Mouse (Mus musculus): ENCODE measurements around the gene Ass1. TPM values are rescaled to one million over a fixed set of nuclear protein-coding genes. Genes with fewer than 3 reads are reported as not detected.
A peak's percentile ranks its signal among the peaks of the same experiment; 100 is the strongest.

Gene Ass1
- polyA plus RNA-seq, 1 experiment from 2014 or later, result 9.6 TPM

- no peak overlapping the region for H3K9ac ChIP-seq (ENCODE audit: low read length)
- H3K27ac ChIP-seq (ENCODE audit: low read depth, low read length), result no peak overlapping the region
- peaks cover 14% of the 10 kb centered on the region for H3K4me1 ChIP-seq (ENCODE audit: control insufficient read depth, insufficient read depth, low read length)
- H3K36me3 ChIP-seq (ENCODE audit: control insufficient read depth, insufficient read depth, low read length), result no peaks in the 10 kb centered on the region
- no peak overlapping the region for H3K4me2 ChIP-seq
- H3K9me3 ChIP-seq (ENCODE audit: control insufficient read depth, low read length), result no peaks in the 10 kb centered on the region; the same call in 1 of the 2 replicates
- WGBS, result 50% methylated on average over 10 of the region's 10 CpGs
- no peak overlapping the region for H3K4me3 ChIP-seq (ENCODE audit: low read depth, low read length)
- peaks cover 36% of the 10 kb centered on the region for H3K27me3 ChIP-seq (ENCODE audit: control insufficient read depth, insufficient read depth, low read length)
- ATAC-seq (ENCODE audit: low FRiP score) (no peak), DNase-seq (ENCODE audit: low spot score, missing footprints) (peak; percentile 92)
Observed at GRCm38 (mm10) chr2:31472406-31473065, 2.5 kb downstream of the Ass1 start.

DNA sequence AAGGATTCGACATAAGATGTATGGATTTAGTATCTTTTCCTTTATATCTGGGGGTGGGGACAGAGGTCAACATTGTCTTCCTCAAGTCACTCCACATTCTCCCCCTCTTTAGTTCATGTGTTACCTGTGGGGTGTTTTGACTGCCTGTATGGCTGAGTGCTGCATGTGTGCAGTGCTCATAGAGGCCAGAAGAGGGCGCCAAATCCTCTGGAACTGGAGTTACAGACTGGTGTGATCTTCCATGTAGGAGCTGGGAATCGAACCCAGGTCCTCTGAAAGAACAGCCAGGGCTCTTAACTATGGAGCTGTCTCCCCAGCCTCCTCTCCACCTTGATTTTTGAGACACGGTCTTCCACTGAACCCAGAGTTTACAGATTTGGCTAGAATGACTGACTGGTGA lies 3.9 kb downstream of the Ass1 start:
- H3K27ac ChIP-seq (ENCODE audit: low read depth, low read length), result no peak overlapping the region
- no peak for ATAC-seq (ENCODE audit: low FRiP score)
- H3K9ac ChIP-seq (ENCODE audit: low read length), result no peak overlapping the region
- H3K4me2 ChIP-seq, result no peak overlapping the region
- 73% methylated on average over 4 of the region's 4 CpGs for WGBS
- no peak for DNase-seq (ENCODE audit: low spot score, missing footprints)
- H3K4me3 ChIP-seq (ENCODE audit: low read depth, low read length), result no peak overlapping the region
- peaks cover 32% of the 10 kb centered on the region for H3K27me3 ChIP-seq (ENCODE audit: control insufficient read depth, insufficient read depth, low read length)
- no peaks in the 10 kb centered on the region for H3K36me3 ChIP-seq (ENCODE audit: control insufficient read depth, insufficient read depth, low read length)
- H3K9me3 ChIP-seq (ENCODE audit: control insufficient read depth, low read length), result no peaks in the 10 kb centered on the region; the same call in 1 of the 2 replicates
- H3K4me1 ChIP-seq (ENCODE audit: control insufficient read depth, insufficient read depth, low read length), result peaks cover 14% of the 10 kb centered on the region

DNA sequence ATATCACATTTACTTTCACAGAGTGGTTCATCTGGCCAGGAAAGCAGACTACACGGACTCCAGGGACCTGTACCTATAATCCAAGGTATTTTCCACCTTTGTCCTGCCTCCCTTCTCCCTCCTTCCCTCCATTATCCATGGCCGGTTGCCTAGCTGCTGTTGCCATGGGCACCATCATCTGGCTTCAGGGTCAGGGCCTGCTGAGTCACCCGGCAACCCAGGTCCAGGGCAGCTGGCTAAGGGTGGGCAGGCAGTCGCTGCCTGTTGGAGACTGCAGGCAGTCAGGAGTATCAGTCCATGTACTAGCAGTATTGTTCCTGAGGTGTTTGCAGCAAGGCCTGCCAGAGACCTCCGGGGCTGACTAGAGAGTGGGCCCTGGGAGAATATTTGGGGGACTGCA lies 4.7 kb downstream of the Ass1 start:
- DNase-seq (ENCODE audit: low spot score, missing footprints) (no peak), ATAC-seq (ENCODE audit: low FRiP score) (peak; percentile 55; the same call in 1 of the 2 replicates)
- Histone ChIP-seq H3K9ac (ENCODE audit: low read length) (no peak overlapping the region), H3K27ac (ENCODE audit: low read depth, low read length) (no peak overlapping the region), H3K9me3 (ENCODE audit: control insufficient read depth, low read length) (no peaks in the 10 kb centered on the region; the same call in 1 of the 2 replicates), H3K4me2 (no peak overlapping the region), H3K27me3 (ENCODE audit: control insufficient read depth, insufficient read depth, low read length) (peaks cover 25% of the 10 kb centered on the region), H3K36me3 (ENCODE audit: control insufficient read depth, insufficient read depth, low read length) (no peaks in the 10 kb centered on the region), H3K4me3 (ENCODE audit: low read depth, low read length) (no peak overlapping the region), H3K4me1 (ENCODE audit: control insufficient read depth, insufficient read depth, low read length) (peaks cover 13% of the 10 kb centered on the region)
- 41% methylated on average over 5 of the region's 5 CpGs for WGBS

- peaks cover 9% of the 10 kb centered on the region; the same call in 1 of the 2 replicates for H3K27me3 ChIP-seq (ENCODE audit: control insufficient read depth, insufficient read depth, low read length)
- H3K27ac ChIP-seq (ENCODE audit: low read depth, low read length), result no peak overlapping the region
- H3K9me3 ChIP-seq (ENCODE audit: control insufficient read depth, low read length), result no peaks in the 10 kb centered on the region; the same call in 1 of the 2 replicates
- no peak overlapping the region for H3K4me2 ChIP-seq
- 71% methylated on average over 10 of the region's 10 CpGs for WGBS
- ATAC-seq (ENCODE audit: low FRiP score) (no peak), DNase-seq (ENCODE audit: low spot score, missing footprints) (no peak)
- H3K4me1 ChIP-seq (ENCODE audit: control insufficient read depth, insufficient read depth, low read length), result peaks cover 7% of the 10 kb centered on the region
- H3K36me3 ChIP-seq (ENCODE audit: control insufficient read depth, insufficient read depth, low read length), result no peaks in the 10 kb centered on the region
- H3K4me3 ChIP-seq (ENCODE audit: low read depth, low read length), result no peak overlapping the region
- no peak overlapping the region; the same call in 1 of the 2 replicates for H3K9ac ChIP-seq (ENCODE audit: low read length)
Observed at GRCm38 (mm10) chr2:31476107-31476820, 6.3 kb downstream of the Ass1 start.

- no peak overlapping the region for H3K27ac ChIP-seq (ENCODE audit: low read depth, low read length)
- no peak overlapping the region for H3K4me2 ChIP-seq
- H3K9ac ChIP-seq (ENCODE audit: low read length), result no peak overlapping the region
- no peak for ATAC-seq (ENCODE audit: low FRiP score)
- WGBS, result 80% methylated on average over 12 of the region's 12 CpGs
- DNase-seq (ENCODE audit: low spot score, missing footprints), result no peak
- H3K27me3 ChIP-seq (ENCODE audit: control insufficient read depth, insufficient read depth, low read length), result peaks cover 4% of the 10 kb centered on the region
- peaks cover 7% of the 10 kb centered on the region for H3K4me1 ChIP-seq (ENCODE audit: control insufficient read depth, insufficient read depth, low read length)
- no peaks in the 10 kb centered on the region; the same call in 1 of the 2 replicates for H3K9me3 ChIP-seq (ENCODE audit: control insufficient read depth, low read length)
- H3K36me3 ChIP-seq (ENCODE audit: control insufficient read depth, insufficient read depth, low read length), result no peaks in the 10 kb centered on the region
- no peak overlapping the region for H3K4me3 ChIP-seq (ENCODE audit: low read depth, low read length)
Observed at GRCm38 (mm10) chr2:31477234-31478161, 7.5 kb downstream of the Ass1 start.

DNA sequence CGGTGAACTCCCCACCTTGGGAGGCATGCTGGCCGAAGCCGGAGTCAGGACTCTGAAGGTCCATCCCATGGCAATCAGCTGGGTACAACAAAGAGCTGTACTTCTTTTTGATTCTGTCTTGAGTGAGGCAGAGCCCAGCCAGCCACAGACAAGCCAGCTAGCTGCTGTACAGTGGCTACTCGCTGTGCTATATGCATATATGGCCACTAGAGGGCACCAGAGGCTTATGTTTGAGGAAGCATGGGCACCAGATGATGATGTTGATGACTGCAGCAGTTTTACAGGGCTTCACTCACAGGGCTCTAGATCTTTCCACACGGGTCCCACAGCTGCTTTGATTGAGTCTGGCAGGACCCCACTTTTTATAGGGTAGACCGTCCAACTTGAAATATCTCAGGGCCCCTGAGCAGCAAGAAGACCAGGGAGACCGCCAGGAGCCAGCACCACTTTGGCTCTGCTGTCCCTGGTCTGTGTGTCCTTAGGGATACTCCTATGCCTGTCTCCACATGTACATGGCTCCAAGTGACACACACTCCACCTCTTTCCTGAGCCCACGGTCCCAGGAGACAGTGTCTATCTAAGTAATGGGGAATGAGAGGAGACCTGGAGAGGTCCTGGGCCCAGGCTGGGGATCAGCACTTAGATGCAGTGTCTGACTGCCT lies 13.0 kb downstream of the Ass1 start:
- H3K27ac ChIP-seq (ENCODE audit: low read depth, low read length), result no peak overlapping the region
- DNase-seq (ENCODE audit: low spot score, missing footprints) (peak; percentile 97), ATAC-seq (ENCODE audit: low FRiP score) (peak; percentile 69)
- H3K4me1 ChIP-seq (ENCODE audit: control insufficient read depth, insufficient read depth, low read length), result no peaks in the 10 kb centered on the region
- WGBS, result 32% methylated on average over 8 of the region's 8 CpGs
- no peaks in the 10 kb centered on the region for H3K9me3 ChIP-seq (ENCODE audit: control insufficient read depth, low read length)
- H3K4me3 ChIP-seq (ENCODE audit: low read depth, low read length), result no peak overlapping the region
- no peak overlapping the region for H3K9ac ChIP-seq (ENCODE audit: low read length)
- no peaks in the 10 kb centered on the region for H3K36me3 ChIP-seq (ENCODE audit: control insufficient read depth, insufficient read depth, low read length)
- H3K27me3 ChIP-seq (ENCODE audit: control insufficient read depth, insufficient read depth, low read length), result peaks cover 52% of the 10 kb centered on the region
- H3K4me2 ChIP-seq, result no peak overlapping the region

DNA sequence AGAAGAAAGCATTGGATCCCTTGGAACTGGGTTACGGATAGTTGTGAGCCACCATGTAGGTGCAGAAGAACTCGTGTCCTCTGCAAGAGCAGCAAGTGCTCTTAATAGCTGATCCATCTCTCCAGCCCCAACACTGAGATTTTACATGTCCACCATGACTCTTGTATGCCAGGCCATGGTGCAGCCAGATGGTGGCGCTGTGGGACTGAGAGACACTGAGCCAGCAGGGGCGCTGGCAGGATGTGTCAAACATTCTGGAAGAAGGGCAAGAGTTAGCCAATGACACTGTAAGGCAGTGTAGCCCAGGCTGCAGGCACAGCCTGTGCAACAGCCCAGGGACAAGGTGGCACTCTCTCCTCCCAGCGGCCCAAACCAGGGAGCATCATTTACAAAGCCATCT lies 14.2 kb downstream of the Ass1 start:
- H3K4me1 ChIP-seq (ENCODE audit: control insufficient read depth, insufficient read depth, low read length), result no peaks in the 10 kb centered on the region
- no peaks in the 10 kb centered on the region for H3K36me3 ChIP-seq (ENCODE audit: control insufficient read depth, insufficient read depth, low read length)
- ATAC-seq (ENCODE audit: low FRiP score) (peak; percentile 51), DNase-seq (ENCODE audit: low spot score, missing footprints) (peak; percentile 99)
- WGBS, result 26% methylated on average over 5 of the region's 5 CpGs
- no peak overlapping the region for H3K27ac ChIP-seq (ENCODE audit: low read depth, low read length)
- peaks cover 59% of the 10 kb centered on the region for H3K27me3 ChIP-seq (ENCODE audit: control insufficient read depth, insufficient read depth, low read length)
- no peaks in the 10 kb centered on the region for H3K9me3 ChIP-seq (ENCODE audit: control insufficient read depth, low read length)
- no peak overlapping the region for H3K4me3 ChIP-seq (ENCODE audit: low read depth, low read length)
- H3K4me2 ChIP-seq, result no peak overlapping the region
- no peak overlapping the region for H3K9ac ChIP-seq (ENCODE audit: low read length)

DNA sequence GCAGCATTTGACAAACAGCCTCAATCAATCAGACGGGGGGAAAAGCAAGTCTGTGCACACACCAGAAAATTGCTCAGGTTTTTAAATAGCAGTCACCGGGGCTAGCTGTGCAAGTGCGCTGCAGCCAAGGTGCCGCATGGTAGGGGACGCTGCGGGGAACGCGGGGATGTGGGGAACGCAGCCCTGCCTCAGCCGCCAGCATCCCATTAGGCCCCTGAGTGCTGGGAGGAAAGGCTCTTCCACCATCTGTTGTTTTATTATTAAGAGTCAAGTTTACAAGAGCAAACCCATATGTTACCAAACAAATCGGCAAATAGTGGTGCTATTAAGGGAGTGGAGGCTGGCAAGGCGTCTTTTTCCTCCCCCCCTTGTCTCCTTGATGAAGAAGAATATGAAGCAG lies 19.2 kb downstream of the Ass1 start:
- Histone ChIP-seq H3K4me3 (ENCODE audit: low read depth, low read length) (no peak overlapping the region), H3K4me1 (ENCODE audit: control insufficient read depth, insufficient read depth, low read length) (peaks cover 10% of the 10 kb centered on the region), H3K4me2 (no peak overlapping the region), H3K9ac (ENCODE audit: low read length) (no peak overlapping the region), H3K27me3 (ENCODE audit: control insufficient read depth, insufficient read depth, low read length) (peaks cover 79% of the 10 kb centered on the region), H3K9me3 (ENCODE audit: control insufficient read depth, low read length) (no peaks in the 10 kb centered on the region), H3K36me3 (ENCODE audit: control insufficient read depth, insufficient read depth, low read length) (no peaks in the 10 kb centered on the region), H3K27ac (ENCODE audit: low read depth, low read length) (no peak overlapping the region)
- 48% methylated on average over 12 of the region's 12 CpGs for WGBS
- ATAC-seq (ENCODE audit: low FRiP score) (no peak), DNase-seq (ENCODE audit: low spot score, missing footprints) (peak; percentile 85)
